Mouse (Mus musculus) liver, embryonic 14.5 days (tissue): Measurements from ENCODE around the gene Stard13.

Source experiments
- CTCF ChIP-seq: IDR thresholded peaks from 2 replicates; pipeline ENCODE4 v1.5.1; 2016; ENCODE audit warnings: antibody characterized with exemption, low read depth, control low read depth
- EP300 ChIP-seq: IDR thresholded peaks from 2 replicates; pipeline ENCODE4 v1.6.1; 2016; ENCODE audit warnings: antibody characterized with exemption, low read depth

DNA sequence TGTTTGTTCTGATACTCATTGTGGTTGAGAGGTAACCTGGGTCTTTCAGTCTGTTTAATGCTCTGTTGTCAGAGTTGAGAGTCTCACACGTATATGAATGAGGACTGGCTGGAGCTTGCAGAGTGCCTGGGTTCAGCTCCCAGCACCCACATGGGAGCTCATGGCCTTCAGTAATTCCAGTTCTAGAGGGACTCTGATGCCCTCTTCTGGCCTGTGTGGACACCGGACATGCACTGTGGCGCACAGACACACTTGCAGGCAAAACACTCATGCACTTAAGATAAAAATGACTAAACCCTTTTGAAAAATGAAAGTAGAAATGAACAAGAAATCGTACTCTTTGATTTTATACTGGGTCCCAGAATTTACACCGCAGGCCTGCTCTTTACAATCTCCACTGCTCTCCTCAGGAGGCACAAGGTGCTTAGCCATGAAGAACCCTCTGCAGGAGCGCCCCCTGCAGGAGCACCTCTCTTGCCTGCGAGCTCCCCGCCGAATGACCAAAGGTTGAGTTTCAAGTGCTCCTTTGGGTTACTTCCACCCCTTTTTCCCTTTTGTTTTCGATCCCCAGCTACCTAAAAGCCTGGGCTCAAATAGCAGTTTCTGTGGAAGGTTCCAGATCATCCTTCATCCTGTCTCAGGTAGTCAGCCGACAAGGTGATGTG is 178.1 kb downstream of the Stard13 start:
- TF ChIP-seq CTCF (no peak), EP300 (no peak)
